Mouse (Mus musculus) ovary, postnatal 14 days (tissue): Measurements from ENCODE around the gene Atxn10.
A peak's percentile ranks its signal among the peaks of the same experiment; 100 is the strongest.

Source experiments
- DNase-seq: peaks from one replicate; pipeline ENCODE4 v3.0.0; 2022; ENCODE audit warnings: low spot score

The Atxn10 gene

GRCm38 (mm10) chr15:85404739-85405138 lies 68.7 kb downstream of the Atxn10 start:
- no peak for DNase-seq

- DNase-seq, result no peak
Measured at GRCm38 (mm10) chr15:85405567-85405966, 69.5 kb downstream of the Atxn10 start.

- DNase-seq, result no peak
Measured at GRCm38 (mm10) chr15:85406846-85407245, 70.8 kb downstream of the Atxn10 start.

GRCm38 (mm10) chr15:85407342-85407741 lies 71.3 kb downstream of the Atxn10 start:
- DNase-seq, result no peak

- DNase-seq, result no peak
Measured at GRCm38 (mm10) chr15:85408790-85409189, 72.7 kb downstream of the Atxn10 start.

- no peak for DNase-seq
Measured at GRCm38 (mm10) chr15:85409245-85409783, 73.3 kb downstream of the Atxn10 start.

GRCm38 (mm10) chr15:85409836-85410235 lies 73.8 kb downstream of the Atxn10 start:
- no peak for DNase-seq

GRCm38 (mm10) chr15:85414620-85415019 lies 78.6 kb downstream of the Atxn10 start:
- no peak for DNase-seq

- DNase-seq, result no peak
Measured at GRCm38 (mm10) chr15:85420686-85421085, 84.6 kb downstream of the Atxn10 start.

- DNase-seq, result no peak
Measured at GRCm38 (mm10) chr15:85424197-85424596, 88.2 kb downstream of the Atxn10 start.

- no peak for DNase-seq
Measured at GRCm38 (mm10) chr15:85428140-85428539, 92.1 kb downstream of the Atxn10 start.

- no peak for DNase-seq
Measured at GRCm38 (mm10) chr15:85442568-85442967, 106.5 kb downstream of the Atxn10 start.

- no peak for DNase-seq
Measured at GRCm38 (mm10) chr15:85446652-85447051, 110.6 kb downstream of the Atxn10 start.

- DNase-seq, result no peak
Measured at GRCm38 (mm10) chr15:85456891-85457290, 120.8 kb downstream of the Atxn10 start.

- no peak for DNase-seq
Measured at GRCm38 (mm10) chr15:85457838-85458237, 121.8 kb downstream of the Atxn10 start.

- DNase-seq, result no peak
Measured at GRCm38 (mm10) chr15:85458631-85459082, 122.6 kb downstream of the Atxn10 start.

GRCm38 (mm10) chr15:85461541-85461940 lies 125.5 kb downstream of the Atxn10 start:
- no peak for DNase-seq

GRCm38 (mm10) chr15:85462138-85462537 lies 126.1 kb downstream of the Atxn10 start:
- no peak for DNase-seq

GRCm38 (mm10) chr15:85463027-85463790 lies 127.2 kb downstream of the Atxn10 start:
- DNase-seq, result no peak

- no peak for DNase-seq
Measured at GRCm38 (mm10) chr15:85464190-85464589, 128.1 kb downstream of the Atxn10 start.

GRCm38 (mm10) chr15:85464823-85465565 lies 128.9 kb downstream of the Atxn10 start:
- peak; percentile 20 for DNase-seq

- DNase-seq, result no peak
Measured at GRCm38 (mm10) chr15:85466456-85467067, 130.5 kb downstream of the Atxn10 start.

- no peak for DNase-seq
Measured at GRCm38 (mm10) chr15:85469401-85469800, 133.4 kb downstream of the Atxn10 start.
